Mouse (Mus musculus): ENCODE data around the gene Lrrc38. TPM values are rescaled to one million over a fixed set of nuclear protein-coding genes. Genes with fewer than 3 reads are reported as not detected.

Gene Lrrc38
- polyA plus RNA-seq (2014; fragmentation: Illumina TruSeq; extraction: RNeasy Lipid Tissue Mini Kit (QIAGEN cat#74804); ENCODE audit: low replicate concordance): not detected

DNA sequence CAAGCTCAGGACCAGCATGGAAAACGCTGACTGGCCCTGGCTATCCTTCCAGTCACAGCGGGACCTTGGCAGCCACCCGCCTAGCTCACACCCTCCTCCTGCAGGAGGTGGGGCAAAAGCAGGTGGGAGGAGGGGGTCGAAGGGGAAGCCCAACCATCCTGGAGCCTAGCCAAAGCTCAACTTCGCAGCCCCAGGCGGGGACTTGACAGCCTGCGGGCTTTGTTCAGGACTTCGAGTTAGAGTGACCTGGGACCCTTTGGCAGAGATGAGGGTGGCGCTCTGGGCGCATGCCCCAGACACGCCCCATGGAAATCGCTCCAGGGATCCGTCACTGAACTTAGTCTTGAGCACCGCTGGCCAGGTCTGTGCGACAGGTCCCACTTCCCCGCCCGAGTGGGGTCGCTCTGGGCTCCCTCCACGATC is at the start of gene Lrrc38:
Gene Lrrc38, plus strand, starts transcription at position 274 of the 423 bp plus-strand sequence.

DNA sequence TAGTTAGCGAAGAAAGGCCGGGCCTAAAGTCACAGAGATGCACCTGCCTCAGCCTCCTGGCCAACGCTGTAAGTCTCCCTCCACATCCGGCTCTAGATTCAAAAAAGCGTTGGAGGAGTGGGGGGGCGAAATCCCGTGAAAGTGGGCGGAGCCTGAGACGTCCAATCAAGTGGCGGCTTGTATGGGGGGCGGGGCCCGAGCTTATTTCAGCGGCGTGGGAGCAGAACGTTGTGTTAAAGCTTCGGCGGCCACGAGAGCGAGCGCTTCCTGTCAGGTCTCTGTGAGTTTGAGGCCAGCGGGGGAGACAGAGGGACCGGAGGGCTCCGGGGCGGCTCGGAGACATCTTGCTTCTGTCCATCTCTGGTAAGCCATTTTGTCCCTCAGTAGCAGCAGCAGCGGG is 44.6 kb downstream of the Lrrc38 start, which contains the start of gene Pramel1:
Gene Pramel1, plus strand, starts transcription at position 248 of the 400 bp plus-strand sequence.

DNA sequence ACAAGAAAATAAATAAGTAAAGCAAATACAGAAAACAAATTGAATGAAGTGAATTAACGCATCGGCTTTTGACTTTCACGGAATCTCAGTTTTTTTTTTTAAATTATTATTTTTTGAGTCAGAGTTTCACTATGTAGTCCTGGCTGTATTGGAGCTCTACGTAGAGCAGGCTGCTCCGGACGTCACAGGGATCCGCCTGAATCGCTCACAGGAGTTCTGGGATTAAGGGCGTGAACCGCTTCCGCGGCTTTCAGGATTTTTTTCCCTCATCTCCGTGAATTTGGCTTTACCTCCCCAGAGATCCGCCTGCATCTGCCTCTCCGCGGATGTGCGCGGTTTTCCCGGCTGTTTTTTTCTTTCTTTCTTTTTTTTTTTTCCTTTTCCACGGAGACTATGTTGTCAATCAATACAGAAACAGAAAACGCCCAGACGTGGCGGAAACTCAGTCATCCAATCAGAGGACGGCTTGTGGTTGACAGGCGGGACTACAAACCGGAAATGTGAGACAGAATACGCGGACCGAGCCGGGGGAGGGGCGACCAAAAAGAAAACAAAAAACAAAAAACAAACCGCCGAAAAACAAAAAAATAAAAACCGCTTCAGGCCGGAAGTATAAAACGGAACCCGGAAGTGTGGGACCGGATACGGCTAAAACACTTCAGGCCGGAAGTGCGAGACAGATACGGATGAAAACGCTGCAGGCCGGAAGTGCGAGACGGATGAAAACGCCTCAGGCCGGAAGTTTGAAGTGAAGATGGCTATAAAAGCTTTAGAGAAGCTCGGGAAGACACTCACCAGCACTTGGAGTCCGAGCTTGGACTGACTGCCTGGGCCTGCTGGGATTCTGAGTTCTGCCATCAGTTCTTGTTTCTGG is 62.9 kb downstream of the Lrrc38 start, which contains the start of gene Pramef8:
Gene Pramef8, plus strand, starts transcription at position 208 of the 874 bp plus-strand sequence.

Other genes with a start within 250 kb of the Lrrc38 start
- gene Prdm2, start 136.8 kb upstream of the Lrrc38 start, polyA plus RNA-seq (2014; fragmentation: Illumina TruSeq; extraction: RNeasy Lipid Tissue Mini Kit (QIAGEN cat#74804); ENCODE audit: low replicate concordance): 9.6 TPM
- 5.2 TPM for gene Pdpn, start 50.2 kb upstream of the Lrrc38 start, polyA plus RNA-seq (2014; fragmentation: Illumina TruSeq; extraction: RNeasy Lipid Tissue Mini Kit (QIAGEN cat#74804); ENCODE audit: low replicate concordance)
- not detected for gene Pramel1, start 44.7 kb downstream of the Lrrc38 start, polyA plus RNA-seq (2014; fragmentation: Illumina TruSeq; extraction: RNeasy Lipid Tissue Mini Kit (QIAGEN cat#74804); ENCODE audit: low replicate concordance)
- 10.7 TPM for gene Pramef8, start 62.7 kb downstream of the Lrrc38 start, polyA plus RNA-seq (2014; fragmentation: Illumina TruSeq; extraction: RNeasy Lipid Tissue Mini Kit (QIAGEN cat#74804); ENCODE audit: low replicate concordance)
- gene Oog4, start 100.6 kb downstream of the Lrrc38 start, polyA plus RNA-seq (2014; fragmentation: Illumina TruSeq; extraction: RNeasy Lipid Tissue Mini Kit (QIAGEN cat#74804); ENCODE audit: low replicate concordance): not detected
- gene Gm13043, start 161.6 kb downstream of the Lrrc38 start, polyA plus RNA-seq (2014; fragmentation: Illumina TruSeq; extraction: RNeasy Lipid Tissue Mini Kit (QIAGEN cat#74804); ENCODE audit: low replicate concordance): not detected
- not detected for gene Gm13040, start 186.2 kb downstream of the Lrrc38 start, polyA plus RNA-seq (2014; fragmentation: Illumina TruSeq; extraction: RNeasy Lipid Tissue Mini Kit (QIAGEN cat#74804); ENCODE audit: low replicate concordance)
- gene BC080695, start 201.9 kb downstream of the Lrrc38 start, polyA plus RNA-seq (2014; fragmentation: Illumina TruSeq; extraction: RNeasy Lipid Tissue Mini Kit (QIAGEN cat#74804); ENCODE audit: low replicate concordance): not detected
- gene Gm13057, start 202.0 kb downstream of the Lrrc38 start, polyA plus RNA-seq (2014; fragmentation: Illumina TruSeq; extraction: RNeasy Lipid Tissue Mini Kit (QIAGEN cat#74804); ENCODE audit: low replicate concordance): not detected